Mouse (Mus musculus): ENCODE data around the gene Arhgef16. TPM values are rescaled to one million over a fixed set of nuclear protein-coding genes. Genes with fewer than 3 reads are reported as not detected.

Arhgef16 gene
- polyA plus RNA-seq, 1 experiment from 2014 or later, result 1.5 TPM

- ATAC-seq (ENCODE audit: low FRiP score, low read depth), result no peak
Measured at GRCm38 (mm10) chr4:154325410-154325809, 23.9 kb upstream of the Arhgef16 start.

DNA sequence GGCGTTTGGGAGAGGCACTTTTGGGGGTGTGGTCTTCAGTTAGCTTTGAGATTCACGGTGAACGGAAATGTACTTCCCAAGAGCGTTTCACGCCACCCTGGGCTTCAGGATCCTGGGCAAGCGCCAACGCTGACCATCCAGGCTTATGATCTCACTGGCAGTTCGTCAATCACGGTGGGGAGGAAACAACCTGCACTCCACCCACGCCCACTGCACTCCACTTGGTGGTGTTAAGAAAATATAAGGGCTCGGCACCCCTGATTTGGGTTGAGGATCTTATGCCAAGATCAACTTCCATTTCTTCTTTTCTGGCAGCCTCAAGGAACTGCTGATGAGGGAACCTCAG, 12.1 kb upstream of the Arhgef16 start:
- no peak for ATAC-seq (ENCODE audit: low FRiP score, low read depth)
- WGBS, result 74% methylated on average over 11 of the region's 11 CpGs

More at GRCm38 (mm10) chr4:154325410-154325809, 23.9 kb upstream of the Arhgef16 start:
- no peak overlapping the region for H3K4me3 ChIP-seq
- no peak overlapping the region for H3K27ac ChIP-seq (replicated peaks)
- H3K9ac ChIP-seq, result no peak overlapping the region
- H3K9me3 ChIP-seq, result no peaks in the 10 kb centered on the region
- H3K36me3 ChIP-seq, result no peaks in the 10 kb centered on the region
- H3K4me2 ChIP-seq, result no peak overlapping the region
- WGBS, result 61% methylated on average over 4 of the region's 4 CpGs
- H3K4me1 ChIP-seq (replicated peaks), result 0 out of 2 replicates have a peak, but pooled peaks cover 3% of the 10 kb centered on the region
- H3K27me3 ChIP-seq, result peaks cover 19% of the 10 kb centered on the region; the same call in 1 of the 2 replicates

DNA sequence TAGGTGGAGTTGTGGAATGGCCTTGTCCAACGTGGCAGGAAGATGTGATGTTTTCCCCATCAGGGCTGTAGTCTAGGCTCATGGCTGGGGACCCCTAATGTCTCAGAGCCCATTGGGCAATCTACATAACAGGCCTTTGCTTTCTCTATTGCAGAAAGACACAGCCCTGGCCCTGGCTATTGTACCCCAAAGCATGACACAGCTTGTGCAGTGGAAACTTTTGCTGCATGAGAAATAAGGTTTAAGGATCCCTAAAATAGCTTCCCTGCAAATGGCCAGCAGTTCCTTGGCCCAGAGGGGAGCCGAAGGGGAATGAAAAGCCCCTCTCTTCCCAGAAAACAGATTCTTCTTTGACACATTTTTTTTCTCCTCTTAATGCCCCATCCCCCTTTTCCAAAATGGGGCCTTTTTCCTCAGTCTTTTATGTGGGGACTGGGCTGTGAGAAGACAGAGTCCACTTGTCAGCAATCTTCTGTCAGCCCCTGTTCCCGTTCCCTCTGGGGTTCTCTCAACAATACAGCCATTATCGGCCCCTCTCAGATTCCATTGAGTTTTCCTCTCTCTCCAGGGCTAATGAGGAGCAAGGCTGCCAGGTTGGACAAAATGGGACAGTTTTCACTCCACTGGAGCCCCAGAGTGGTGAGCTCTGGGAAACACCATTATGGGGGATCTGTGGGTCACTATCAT, 11.6 kb upstream of the Arhgef16 start:
- WGBS, result 35% methylated on average over 4 of the region's 4 CpGs
- Histone ChIP-seq H3K27ac (replicated peaks) (peak overlapping the region; percentile 71), H3K36me3 (no peaks in the 10 kb centered on the region), H3K4me3 (no peak overlapping the region), H3K4me1 (replicated peaks) (0 out of 2 replicates have a peak, but pooled peaks cover 4% of the 10 kb centered on the region), H3K9ac (no peak overlapping the region), H3K27me3 (no peaks in the 10 kb centered on the region), H3K4me2 (no peak overlapping the region), H3K9me3 (no peaks in the 10 kb centered on the region)
- peak; percentile 71 for ATAC-seq (ENCODE audit: low FRiP score, low read depth)

More for the DNA sequence above, 12.1 kb upstream of the Arhgef16 start:
- no peaks in the 10 kb centered on the region for H3K27me3 ChIP-seq
- 0 out of 2 replicates have a peak, but pooled peaks cover 4% of the 10 kb centered on the region for H3K4me1 ChIP-seq (replicated peaks)
- no peak overlapping the region for H3K9ac ChIP-seq
- H3K4me2 ChIP-seq, result no peak overlapping the region
- H3K27ac ChIP-seq (replicated peaks), result peak overlapping the region; percentile 59; the same call in 1 of the 2 replicates
- no peaks in the 10 kb centered on the region for H3K36me3 ChIP-seq
- no peaks in the 10 kb centered on the region for H3K9me3 ChIP-seq
- no peak overlapping the region for H3K4me3 ChIP-seq

DNA sequence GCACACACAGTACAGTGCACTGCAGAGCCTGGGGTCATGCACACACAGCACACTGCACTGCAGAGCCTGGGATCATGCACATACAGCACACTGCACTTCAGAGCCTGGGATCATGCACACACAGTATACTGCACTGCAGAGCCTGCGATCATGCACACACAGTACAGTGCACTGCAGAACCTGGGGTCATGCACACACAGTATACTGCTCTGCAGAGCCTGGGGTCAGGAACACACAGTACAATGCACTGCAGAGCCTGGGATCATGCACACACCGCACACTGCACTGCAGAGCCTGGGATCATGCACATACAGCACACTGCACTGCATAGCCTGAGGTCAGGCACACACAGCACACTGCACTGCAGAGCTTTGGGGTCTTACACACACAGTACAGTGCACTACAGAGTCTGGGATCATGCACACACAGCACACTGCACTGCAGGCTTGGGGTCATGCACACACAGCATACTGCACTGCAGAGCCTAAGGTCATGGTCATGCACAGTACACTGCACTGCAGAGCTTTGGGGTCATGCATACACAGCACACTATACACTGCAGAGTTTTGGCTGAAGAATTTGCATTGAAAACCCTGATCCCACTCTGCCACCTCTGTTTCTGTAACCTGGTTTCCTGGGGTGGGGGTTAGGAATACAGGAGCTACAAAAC, 10.8 kb upstream of the Arhgef16 start:
- Histone ChIP-seq H3K27me3 (no peaks in the 10 kb centered on the region), H3K4me3 (no peak overlapping the region), H3K36me3 (no peaks in the 10 kb centered on the region), H3K27ac (replicated peaks) (peak overlapping the region; percentile 71), H3K9me3 (no peaks in the 10 kb centered on the region), H3K4me1 (replicated peaks) (0 out of 2 replicates have a peak, but pooled peaks cover 4% of the 10 kb centered on the region), H3K4me2 (no peak overlapping the region), H3K9ac (no peak overlapping the region)
- ATAC-seq (ENCODE audit: low FRiP score, low read depth), result peak; percentile 33
- 90% methylated on average over 2 of the region's 2 CpGs for WGBS

DNA sequence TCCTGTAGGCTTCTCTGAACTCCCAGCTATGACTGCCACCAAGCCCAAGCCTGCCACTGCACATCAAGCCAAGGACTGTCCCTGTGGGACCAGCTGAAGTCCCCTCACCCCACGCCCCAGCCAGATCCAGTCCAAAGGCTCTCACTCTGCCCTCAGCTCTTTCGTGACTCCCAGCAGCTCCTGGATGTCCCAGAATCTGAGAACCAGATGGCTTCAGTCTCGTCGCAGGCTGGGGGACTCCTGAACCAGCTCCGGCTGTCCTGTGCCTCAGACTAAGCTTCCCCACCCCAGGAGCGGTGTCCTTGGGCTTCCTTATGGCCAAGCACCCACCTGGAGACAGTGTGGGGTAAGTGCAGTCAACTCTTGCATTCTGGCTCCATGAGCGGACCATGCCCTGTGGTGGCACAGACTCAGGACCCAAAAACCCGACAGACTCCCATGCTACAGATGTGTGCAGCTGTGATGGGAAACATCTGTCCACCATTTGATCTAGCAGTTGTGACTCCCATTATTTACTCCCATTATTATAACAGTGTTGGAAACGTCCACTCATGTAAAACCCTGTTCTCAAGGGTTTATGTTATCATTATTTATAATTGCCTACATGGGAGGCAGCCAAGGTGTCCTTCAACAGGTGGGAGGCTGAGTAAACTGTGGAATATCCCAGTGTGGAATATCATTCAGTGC, 9.2 kb upstream of the Arhgef16 start:
- H3K4me2 ChIP-seq, result no peak overlapping the region
- no peaks in the 10 kb centered on the region for H3K9me3 ChIP-seq
- no peak for ATAC-seq (ENCODE audit: low FRiP score, low read depth)
- 83% methylated on average over 9 of the region's 9 CpGs for whole genome bisulfite sequencing
- no peak overlapping the region for H3K9ac ChIP-seq
- no peak overlapping the region for H3K27ac ChIP-seq (replicated peaks)
- no peaks in the 10 kb centered on the region for H3K27me3 ChIP-seq
- H3K36me3 ChIP-seq, result no peaks in the 10 kb centered on the region
- no peaks in the 10 kb centered on the region for H3K4me1 ChIP-seq (replicated peaks)
- no peak overlapping the region for H3K4me3 ChIP-seq

DNA sequence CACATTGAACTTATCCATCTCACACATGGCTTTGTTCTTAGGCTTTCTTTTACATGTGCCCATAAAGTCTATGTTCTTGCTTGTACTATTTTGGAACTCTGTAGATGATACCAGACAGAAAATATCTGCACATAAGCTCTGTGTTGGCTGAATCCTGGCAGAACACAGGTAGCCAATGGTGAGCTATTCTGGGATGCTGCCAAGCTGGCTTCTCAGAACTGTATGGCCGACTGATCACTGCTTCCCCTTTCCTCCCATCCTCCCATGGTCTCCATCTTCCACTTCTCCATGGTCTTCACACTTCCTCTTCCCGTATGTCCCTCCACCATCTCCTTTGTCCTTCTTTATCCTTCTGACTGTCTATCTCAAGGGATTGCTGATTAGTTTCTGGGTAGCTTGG, 7.7 kb upstream of the Arhgef16 start:
- Histone ChIP-seq H3K36me3 (no peaks in the 10 kb centered on the region), H3K4me3 (no peak overlapping the region), H3K9ac (no peak overlapping the region), H3K27me3 (no peaks in the 10 kb centered on the region), H3K4me1 (replicated peaks) (no peaks in the 10 kb centered on the region), H3K27ac (replicated peaks) (no peak overlapping the region), H3K4me2 (no peak overlapping the region), H3K9me3 (no peaks in the 10 kb centered on the region)
- 97% methylated on average over 2 of the region's 2 CpGs for WGBS
- ATAC-seq (ENCODE audit: low FRiP score, low read depth), result no peak

GRCm38 (mm10) chr4:154299541-154300271, 1.8 kb downstream of the Arhgef16 start:
- peak; percentile 37; the same call in 1 of the 2 replicates for ATAC-seq (ENCODE audit: low FRiP score, low read depth)
- Histone ChIP-seq H3K36me3 (no peaks in the 10 kb centered on the region), H3K27ac (replicated peaks) (no peak overlapping the region), H3K27me3 (peaks cover 48% of the 10 kb centered on the region), H3K4me1 (replicated peaks) (peaks cover 10% of the 10 kb centered on the region), H3K9me3 (no peaks in the 10 kb centered on the region), H3K9ac (peak overlapping the region; percentile 29), H3K4me3 (peak overlapping the region; percentile 44), H3K4me2 (peak overlapping the region; percentile 91)
- WGBS, result 1% methylated on average over 62 of the region's 66 CpGs

DNA sequence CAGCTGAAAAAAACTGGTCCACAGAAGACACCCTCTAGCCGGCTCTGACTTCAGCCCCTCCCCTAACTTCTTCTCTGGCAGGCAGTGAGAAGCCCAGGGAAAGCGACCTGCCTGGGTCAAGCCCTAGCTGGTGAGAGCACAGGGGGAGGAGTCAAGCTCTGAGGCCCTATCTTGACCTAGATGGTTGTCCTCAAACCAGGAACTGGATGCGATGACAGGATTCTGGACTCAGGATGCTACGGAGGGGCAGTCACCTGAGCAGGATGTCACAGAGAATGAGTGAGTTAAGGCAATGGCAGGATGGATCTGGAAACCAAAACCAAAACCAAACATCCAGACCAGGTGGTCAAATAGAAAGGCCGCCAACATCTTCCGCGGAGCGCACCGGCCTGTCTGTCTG, 3.7 kb downstream of the Arhgef16 start:
- peaks cover 48% of the 10 kb centered on the region for H3K27me3 ChIP-seq

GRCm38 (mm10) chr4:154294262-154294731, 7.2 kb downstream of the Arhgef16 start:
- Histone ChIP-seq H3K9ac (no peak overlapping the region), H3K4me3 (no peak overlapping the region), H3K27me3 (peaks cover 19% of the 10 kb centered on the region), H3K27ac (replicated peaks) (no peak overlapping the region), H3K9me3 (no peaks in the 10 kb centered on the region), H3K4me2 (no peak overlapping the region), H3K36me3 (no peaks in the 10 kb centered on the region), H3K4me1 (replicated peaks) (no peaks in the 10 kb centered on the region)
- ATAC-seq (ENCODE audit: low FRiP score, low read depth), result no peak
- 42% methylated on average over 8 of the region's 8 CpGs for WGBS

More for the DNA sequence above, 3.7 kb downstream of the Arhgef16 start:
- WGBS, result 33% methylated on average over 9 of the region's 9 CpGs
- no peaks in the 10 kb centered on the region for H3K36me3 ChIP-seq
- no peaks in the 10 kb centered on the region for H3K9me3 ChIP-seq
- H3K9ac ChIP-seq, result no peak overlapping the region
- peaks cover 10% of the 10 kb centered on the region for H3K4me1 ChIP-seq (replicated peaks)
- H3K4me2 ChIP-seq, result no peak overlapping the region
- no peak overlapping the region for H3K4me3 ChIP-seq
- H3K27ac ChIP-seq (replicated peaks), result no peak overlapping the region
- no peak for ATAC-seq (ENCODE audit: low FRiP score, low read depth)

GRCm38 (mm10) chr4:154293735-154294201, 7.7 kb downstream of the Arhgef16 start:
- no peak overlapping the region for H3K4me3 ChIP-seq
- 66% methylated on average over 4 of the region's 4 CpGs for WGBS
- H3K4me2 ChIP-seq, result no peak overlapping the region
- no peak overlapping the region for H3K27ac ChIP-seq (replicated peaks)
- H3K9me3 ChIP-seq, result no peaks in the 10 kb centered on the region
- ATAC-seq (ENCODE audit: low FRiP score, low read depth), result no peak
- H3K27me3 ChIP-seq, result peaks cover 14% of the 10 kb centered on the region
- no peaks in the 10 kb centered on the region for H3K36me3 ChIP-seq
- H3K4me1 ChIP-seq (replicated peaks), result no peaks in the 10 kb centered on the region
- H3K9ac ChIP-seq, result no peak overlapping the region

GRCm38 (mm10) chr4:154283671-154284070, 17.8 kb downstream of the Arhgef16 start:
- Histone ChIP-seq H3K4me2 (no peak overlapping the region), H3K4me1 (replicated peaks) (no peaks in the 10 kb centered on the region), H3K9ac (no peak overlapping the region), H3K9me3 (no peaks in the 10 kb centered on the region), H3K36me3 (no peaks in the 10 kb centered on the region), H3K4me3 (no peak overlapping the region), H3K27me3 (no peaks in the 10 kb centered on the region), H3K27ac (replicated peaks) (no peak overlapping the region)
- ATAC-seq (ENCODE audit: low FRiP score, low read depth), result no peak
- WGBS, result 61% methylated on average over 7 of the region's 7 CpGs
